Mouse (Mus musculus): ENCODE results near the gene Cdc20b.

DNA sequence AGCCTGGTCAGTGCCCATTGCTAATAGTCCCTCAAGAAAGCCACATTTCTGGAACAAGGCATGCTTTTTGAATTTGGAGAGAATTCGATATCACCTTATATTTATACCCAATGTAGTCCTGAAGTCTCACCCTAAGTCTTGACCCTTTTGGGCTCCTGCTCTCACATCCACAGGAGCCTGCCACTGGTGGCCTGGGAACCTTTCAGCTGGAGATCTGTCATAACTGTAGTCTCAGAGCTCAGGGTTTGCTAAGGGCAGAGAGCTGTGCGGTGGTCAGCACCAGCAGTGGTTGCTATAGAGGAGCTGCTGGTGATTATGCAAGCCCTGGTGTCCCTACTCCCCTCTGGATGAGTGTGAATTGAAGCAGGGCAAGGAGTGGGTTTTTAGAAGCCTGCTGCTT is 63.5 kb downstream of the Cdc20b start:
- no peak for TF ChIP-seq GATA1 (IDR thresholded peaks at IDR 0.05; ENCODE audit: borderline replicate concordance, low read length)
- TF ChIP-seq FLI1 (IDR thresholded peaks at IDR 0.05; ENCODE audit: low read length), result no peak
